Mouse (Mus musculus): ENCODE data around the gene Gm49396.

The Gm49396 gene

GRCm38 (mm10) chr7:30552102-30553020 lies 10.8 kb upstream of the Gm49396 start, which contains the start of the genes Hspb6 and Proser3:
Gene Hspb6, plus strand, starts transcription at chr7:30552178.
Gene Proser3, minus strand, starts transcription at chr7:30552299.
- peak; percentile 95 for DNase-seq (ENCODE audit: low spot score in 2 of 2)

GRCm38 (mm10) chr7:30553021-30553589 lies 10.0 kb upstream of the Gm49396 start:
- DNase-seq (ENCODE audit: low spot score in 2 of 2) = peak; percentile 15 to 24

- DNase-seq (ENCODE audit: low spot score in 2 of 2) = no peak
These were observed 9.1 kb upstream of the Gm49396 start for GRCm38 (mm10) chr7:30553810-30554584.

GRCm38 (mm10) chr7:30556894-30557536 lies 6.1 kb upstream of the Gm49396 start:
- no peak for DNase-seq (ENCODE audit: low spot score in 2 of 2)

- no peak for DNase-seq (ENCODE audit: low spot score in 2 of 2)
These were observed 5.1 kb upstream of the Gm49396 start for GRCm38 (mm10) chr7:30557901-30558514.

GRCm38 (mm10) chr7:30558656-30559442 lies 4.3 kb upstream of the Gm49396 start:
- no peak for DNase-seq (ENCODE audit: low spot score in 2 of 2)

- DNase-seq (ENCODE audit: low spot score in 2 of 2) = peak; percentile 92 to 97
These were observed 3.6 kb upstream of the Gm49396 start, which contains the start of gene Lin37 for GRCm38 (mm10) chr7:30559443-30559954. Gene Lin37, minus strand, starts transcription at chr7:30559838.

GRCm38 (mm10) chr7:30560296-30560695 lies 2.8 kb upstream of the Gm49396 start:
- DNase-seq (ENCODE audit: low spot score in 2 of 2) = no peak

GRCm38 (mm10) chr7:30562526-30563116 lies 523 bp upstream of the Gm49396 start:
- peak in 1 of 2 experiments; percentile 42 for DNase-seq (ENCODE audit: low spot score in 2 of 2)

- DNase-seq (ENCODE audit: low spot score in 2 of 2) = no peak
These were observed 749 bp downstream of the Gm49396 start for GRCm38 (mm10) chr7:30563906-30564280.

GRCm38 (mm10) chr7:30564970-30565571 lies 1.9 kb downstream of the Gm49396 start, which contains the start of gene Igflr1:
Gene Igflr1, plus strand, starts transcription at chr7:30565427.
- no peak for DNase-seq (ENCODE audit: low spot score in 2 of 2)

- DNase-seq (ENCODE audit: low spot score in 2 of 2) = no peak
These were observed 2.9 kb downstream of the Gm49396 start for GRCm38 (mm10) chr7:30566033-30566432.

- DNase-seq (ENCODE audit: low spot score in 2 of 2) = no peak
These were observed 4.4 kb downstream of the Gm49396 start for GRCm38 (mm10) chr7:30567555-30567954.

GRCm38 (mm10) chr7:30572389-30572788 lies 9.2 kb downstream of the Gm49396 start:
- DNase-seq (ENCODE audit: low spot score in 2 of 2) = no peak

- no peak for DNase-seq (ENCODE audit: low spot score in 2 of 2)
These were observed 9.8 kb downstream of the Gm49396 start for GRCm38 (mm10) chr7:30572969-30573368.

- DNase-seq (ENCODE audit: low spot score in 2 of 2) = no peak
These were observed 16.8 kb downstream of the Gm49396 start for GRCm38 (mm10) chr7:30579950-30580349.

GRCm38 (mm10) chr7:30581547-30581946 lies 18.4 kb downstream of the Gm49396 start:
- no peak for DNase-seq (ENCODE audit: low spot score in 2 of 2)

- no peak for DNase-seq (ENCODE audit: low spot score in 2 of 2)
These were observed 21.2 kb downstream of the Gm49396 start for GRCm38 (mm10) chr7:30584339-30584738.

- DNase-seq (ENCODE audit: low spot score in 2 of 2) = no peak
These were observed 22.0 kb downstream of the Gm49396 start for GRCm38 (mm10) chr7:30585170-30585569.
